Mouse (Mus musculus): ENCODE measurements around the gene Lrmda. TPM values are rescaled to one million over a fixed set of nuclear protein-coding genes. Genes with fewer than 3 reads are reported as not detected.

Gene Lrmda
- polyA plus RNA-seq, 1 experiment from 2014 or later: 0.60 TPM

GRCm38 (mm10) chr14:22201667-22202066 lies 182.2 kb downstream of the Lrmda start:
- no peak overlapping the region for H3K27ac ChIP-seq (replicated peaks)
- WGBS: 39% methylated on average over 2 of the region's 2 CpGs
- H3K4me3 ChIP-seq: no peak overlapping the region
- H3K36me3 ChIP-seq: no peaks in the 10 kb centered on the region
- peaks cover 10% of the 10 kb centered on the region for H3K27me3 ChIP-seq (replicated peaks)
- H3K9me3 ChIP-seq: no peaks in the 10 kb centered on the region
- ATAC-seq (ENCODE audit: extremely low read depth, insufficient number of reproducible peaks, low FRiP score, low TSS enrichment): no peak
- no peak overlapping the region for H3K9ac ChIP-seq
- peaks cover 31% of the 10 kb centered on the region for H3K4me1 ChIP-seq
- no peak overlapping the region for H3K4me2 ChIP-seq

GRCm38 (mm10) chr14:22210601-22211000 lies 191.1 kb downstream of the Lrmda start:
- Histone ChIP-seq H3K27ac (replicated peaks) (no peak overlapping the region), H3K4me3 (no peak overlapping the region), H3K27me3 (replicated peaks) (peaks cover 28% of the 10 kb centered on the region), H3K9me3 (no peaks in the 10 kb centered on the region), H3K9ac (no peak overlapping the region), H3K4me2 (no peak overlapping the region), H3K36me3 (no peaks in the 10 kb centered on the region), H3K4me1 (peaks cover 22% of the 10 kb centered on the region)
- no peak for ATAC-seq (ENCODE audit: extremely low read depth, insufficient number of reproducible peaks, low FRiP score, low TSS enrichment)
- WGBS: 82% methylated on average over 1 of the region's 1 CpGs

- Histone ChIP-seq H3K4me3 (no peak overlapping the region), H3K27me3 (replicated peaks) (no peaks in the 10 kb centered on the region), H3K4me2 (no peak overlapping the region), H3K9me3 (no peaks in the 10 kb centered on the region), H3K27ac (replicated peaks) (no peak overlapping the region), H3K4me1 (peaks cover 8% of the 10 kb centered on the region), H3K9ac (no peak overlapping the region), H3K36me3 (no peaks in the 10 kb centered on the region)
- no peak for ATAC-seq (ENCODE audit: extremely low read depth, insufficient number of reproducible peaks, low FRiP score, low TSS enrichment)
- 75% methylated on average over 4 of the region's 4 CpGs for WGBS
Observed at GRCm38 (mm10) chr14:22218183-22218582, 198.7 kb downstream of the Lrmda start.

GRCm38 (mm10) chr14:22222038-22222437 lies 202.5 kb downstream of the Lrmda start:
- WGBS: 61% methylated on average over 1 of the region's 1 CpGs
- no peak for ATAC-seq (ENCODE audit: extremely low read depth, insufficient number of reproducible peaks, low FRiP score, low TSS enrichment)

DNA sequence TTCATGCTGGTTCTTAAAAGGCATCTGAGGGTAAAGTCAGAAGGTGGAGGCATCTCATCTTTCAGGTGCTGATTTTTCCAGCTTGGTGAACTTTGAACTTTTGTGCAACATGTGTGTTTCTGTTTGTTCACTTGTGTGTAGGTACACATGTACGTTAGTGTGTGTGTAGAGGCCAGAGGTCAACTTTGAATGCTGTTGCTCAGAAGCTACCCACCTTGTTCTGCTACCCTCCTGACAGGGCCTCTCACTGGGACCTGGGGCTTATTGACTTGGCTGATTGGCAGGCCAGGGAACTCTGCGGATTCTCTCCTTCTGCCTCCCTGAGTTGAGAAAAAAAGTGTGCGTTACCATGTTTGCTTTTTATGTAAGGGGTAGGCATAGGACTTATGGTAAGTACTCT lies 203.1 kb downstream of the Lrmda start:
- ATAC-seq (ENCODE audit: extremely low read depth, insufficient number of reproducible peaks, low FRiP score, low TSS enrichment): no peak
- Histone ChIP-seq H3K36me3 (no peaks in the 10 kb centered on the region), H3K9me3 (no peaks in the 10 kb centered on the region), H3K27ac (replicated peaks) (no peak overlapping the region), H3K4me2 (no peak overlapping the region), H3K4me3 (no peak overlapping the region), H3K4me1 (no peaks in the 10 kb centered on the region), H3K9ac (no peak overlapping the region), H3K27me3 (replicated peaks) (no peaks in the 10 kb centered on the region)
- 78% methylated on average over 3 of the region's 3 CpGs for WGBS

More at GRCm38 (mm10) chr14:22222038-22222437, 202.5 kb downstream of the Lrmda start:
- no peak overlapping the region for H3K27ac ChIP-seq (replicated peaks)
- H3K4me1 ChIP-seq: no peaks in the 10 kb centered on the region
- H3K36me3 ChIP-seq: no peaks in the 10 kb centered on the region
- H3K9me3 ChIP-seq: no peaks in the 10 kb centered on the region
- no peak overlapping the region for H3K9ac ChIP-seq
- no peak overlapping the region for H3K4me2 ChIP-seq
- H3K27me3 ChIP-seq (replicated peaks): no peaks in the 10 kb centered on the region
- H3K4me3 ChIP-seq: no peak overlapping the region

- Histone ChIP-seq H3K4me1 (no peaks in the 10 kb centered on the region), H3K4me3 (no peak overlapping the region), H3K9me3 (no peaks in the 10 kb centered on the region), H3K36me3 (no peaks in the 10 kb centered on the region), H3K4me2 (no peak overlapping the region), H3K27ac (replicated peaks) (no peak overlapping the region), H3K9ac (no peak overlapping the region), H3K27me3 (replicated peaks) (no peaks in the 10 kb centered on the region)
- 23% methylated on average over 2 of the region's 2 CpGs for WGBS
- no peak for ATAC-seq (ENCODE audit: extremely low read depth, insufficient number of reproducible peaks, low FRiP score, low TSS enrichment)
Observed at GRCm38 (mm10) chr14:22226205-22226604, 206.7 kb downstream of the Lrmda start.

- H3K9ac ChIP-seq: no peak overlapping the region
- ATAC-seq (ENCODE audit: extremely low read depth, insufficient number of reproducible peaks, low FRiP score, low TSS enrichment): no peak
- 64% methylated on average over 7 of the region's 7 CpGs for WGBS
- H3K27me3 ChIP-seq (replicated peaks): no peaks in the 10 kb centered on the region
- no peaks in the 10 kb centered on the region for H3K9me3 ChIP-seq
- no peaks in the 10 kb centered on the region for H3K4me1 ChIP-seq
- H3K27ac ChIP-seq (replicated peaks): no peak overlapping the region
- H3K36me3 ChIP-seq: no peaks in the 10 kb centered on the region
- H3K4me2 ChIP-seq: no peak overlapping the region
- H3K4me3 ChIP-seq: no peak overlapping the region
Observed at GRCm38 (mm10) chr14:22228253-22228968, 208.9 kb downstream of the Lrmda start.

DNA sequence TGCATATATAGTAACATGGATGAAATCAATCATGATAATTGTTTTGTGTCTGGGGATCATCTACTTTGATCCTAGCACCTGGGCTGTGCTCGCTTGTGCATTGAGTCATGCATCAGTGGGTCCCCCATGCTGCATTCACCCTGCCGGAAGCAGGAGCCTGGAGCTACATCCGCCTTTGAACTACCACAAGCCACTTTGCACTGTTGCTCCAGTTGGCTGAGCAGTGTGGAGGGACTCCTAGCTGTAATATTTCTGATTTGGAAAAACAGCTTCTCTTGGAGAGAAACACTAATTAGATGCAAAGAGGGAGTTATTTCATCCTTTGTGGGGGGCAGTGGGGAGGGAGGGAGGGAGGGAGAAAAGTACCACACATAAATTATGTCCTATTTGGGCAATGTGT lies 220.8 kb downstream of the Lrmda start:
- Histone ChIP-seq H3K27ac (replicated peaks) (no peak overlapping the region), H3K27me3 (replicated peaks) (no peaks in the 10 kb centered on the region), H3K9me3 (no peaks in the 10 kb centered on the region), H3K4me2 (no peak overlapping the region), H3K4me1 (no peaks in the 10 kb centered on the region), H3K36me3 (no peaks in the 10 kb centered on the region), H3K4me3 (no peak overlapping the region), H3K9ac (no peak overlapping the region)
- ATAC-seq (ENCODE audit: extremely low read depth, insufficient number of reproducible peaks, low FRiP score, low TSS enrichment): no peak
- 81% methylated on average over 3 of the region's 3 CpGs for WGBS

DNA sequence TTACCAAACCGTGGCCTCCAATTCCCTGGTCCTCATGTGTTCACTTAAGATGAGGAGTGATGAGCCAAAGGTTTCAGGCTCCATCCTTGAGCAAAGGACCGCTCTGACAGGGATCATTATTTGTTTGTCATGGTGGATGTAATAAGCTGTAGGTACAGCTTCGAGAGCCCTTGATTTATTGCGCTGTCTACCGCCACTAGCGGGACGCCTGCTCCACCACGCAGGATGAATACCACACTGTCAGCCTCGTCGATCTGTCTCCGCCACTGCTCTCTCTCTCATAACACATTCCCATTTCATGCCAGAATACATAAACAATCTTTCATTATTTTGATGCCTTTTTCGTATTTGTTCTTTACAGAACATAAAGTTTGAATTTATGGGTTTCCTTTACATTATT lies 235.9 kb downstream of the Lrmda start:
- H3K9ac ChIP-seq: no peak overlapping the region
- no peak for ATAC-seq (ENCODE audit: extremely low read depth, insufficient number of reproducible peaks, low FRiP score, low TSS enrichment)
- no peaks in the 10 kb centered on the region for H3K27me3 ChIP-seq (replicated peaks)
- H3K4me3 ChIP-seq: no peak overlapping the region
- no peak overlapping the region for H3K27ac ChIP-seq (replicated peaks)
- peaks cover 5% of the 10 kb centered on the region for H3K4me1 ChIP-seq
- H3K36me3 ChIP-seq: no peaks in the 10 kb centered on the region
- 77% methylated on average over 12 of the region's 12 CpGs for WGBS
- H3K9me3 ChIP-seq: no peaks in the 10 kb centered on the region
- H3K4me2 ChIP-seq: no peak overlapping the region

DNA sequence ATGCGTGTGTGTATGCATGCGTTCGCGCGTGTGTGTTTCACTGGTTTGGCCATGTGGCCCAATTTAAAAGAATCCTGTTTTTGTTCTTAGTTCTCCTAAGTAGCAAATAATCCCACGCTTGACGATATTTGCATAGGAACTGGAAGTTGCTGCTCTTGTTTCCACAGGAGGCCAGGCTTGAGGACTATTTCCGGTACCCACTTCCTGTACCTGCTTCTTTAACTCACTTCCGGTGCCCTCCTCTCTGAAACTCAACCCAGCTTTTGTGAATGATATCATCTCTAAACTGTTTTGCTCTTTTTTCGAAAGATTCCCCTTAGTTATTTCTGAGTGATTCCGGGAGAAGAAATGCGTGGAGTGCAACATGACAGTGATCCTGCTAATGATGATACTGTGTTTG lies 236.8 kb downstream of the Lrmda start:
- Histone ChIP-seq H3K9me3 (no peaks in the 10 kb centered on the region), H3K4me3 (no peak overlapping the region), H3K9ac (no peak overlapping the region), H3K36me3 (no peaks in the 10 kb centered on the region), H3K4me2 (no peak overlapping the region), H3K27ac (replicated peaks) (no peak overlapping the region), H3K4me1 (peaks cover 5% of the 10 kb centered on the region), H3K27me3 (replicated peaks) (no peaks in the 10 kb centered on the region)
- 85% methylated on average over 12 of the region's 12 CpGs for WGBS
- no peak for ATAC-seq (ENCODE audit: extremely low read depth, insufficient number of reproducible peaks, low FRiP score, low TSS enrichment)

GRCm38 (mm10) chr14:22259376-22260032 lies 240.0 kb downstream of the Lrmda start:
- peaks cover 5% of the 10 kb centered on the region for H3K4me1 ChIP-seq
- no peaks in the 10 kb centered on the region for H3K27me3 ChIP-seq (replicated peaks)
- H3K4me3 ChIP-seq: no peak overlapping the region
- H3K9me3 ChIP-seq: no peaks in the 10 kb centered on the region
- no peak for ATAC-seq (ENCODE audit: extremely low read depth, insufficient number of reproducible peaks, low FRiP score, low TSS enrichment)
- 26% methylated on average over 10 of the region's 10 CpGs for WGBS
- peak overlapping the region; percentile 41 for H3K4me2 ChIP-seq
- no peak overlapping the region for H3K9ac ChIP-seq
- no peaks in the 10 kb centered on the region for H3K36me3 ChIP-seq
- H3K27ac ChIP-seq (replicated peaks): no peak overlapping the region

DNA sequence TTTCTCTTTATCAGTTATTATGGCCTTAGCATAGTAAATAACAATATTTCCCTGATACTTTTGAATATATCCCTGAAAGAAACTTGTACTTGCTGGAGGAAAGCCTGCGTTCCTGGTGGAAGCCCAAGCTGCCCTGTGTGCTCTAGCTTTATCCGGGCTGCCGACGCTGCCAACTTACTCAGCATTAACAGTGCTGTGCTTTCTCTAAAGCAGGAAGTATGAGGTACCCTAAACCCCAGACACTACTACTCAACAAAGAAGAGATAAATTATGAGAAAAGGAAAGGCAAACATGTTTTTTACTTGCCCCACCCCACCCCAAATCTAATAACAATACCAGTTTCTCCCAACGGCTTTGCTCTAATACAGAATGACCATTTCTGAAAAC lies 240.5 kb downstream of the Lrmda start:
- H3K36me3 ChIP-seq: no peaks in the 10 kb centered on the region
- H3K4me3 ChIP-seq: no peak overlapping the region
- 56% methylated on average over 5 of the region's 5 CpGs for WGBS
- H3K27ac ChIP-seq (replicated peaks): no peak overlapping the region
- H3K4me1 ChIP-seq: peaks cover 5% of the 10 kb centered on the region
- H3K4me2 ChIP-seq: no peak overlapping the region
- H3K27me3 ChIP-seq (replicated peaks): no peaks in the 10 kb centered on the region
- no peak for ATAC-seq (ENCODE audit: extremely low read depth, insufficient number of reproducible peaks, low FRiP score, low TSS enrichment)
- H3K9ac ChIP-seq: no peak overlapping the region
- no peaks in the 10 kb centered on the region for H3K9me3 ChIP-seq
